Mouse (Mus musculus): ENCODE results near the gene Fbxo28. TPM values are rescaled to one million over a fixed set of nuclear protein-coding genes. Genes with fewer than 3 reads are reported as not detected.

Fbxo28 gene
- 69.6 and 130 TPM in 2 replicates for polyA plus RNA-seq (2012; ENCODE audit: low replicate concordance)

DNA sequence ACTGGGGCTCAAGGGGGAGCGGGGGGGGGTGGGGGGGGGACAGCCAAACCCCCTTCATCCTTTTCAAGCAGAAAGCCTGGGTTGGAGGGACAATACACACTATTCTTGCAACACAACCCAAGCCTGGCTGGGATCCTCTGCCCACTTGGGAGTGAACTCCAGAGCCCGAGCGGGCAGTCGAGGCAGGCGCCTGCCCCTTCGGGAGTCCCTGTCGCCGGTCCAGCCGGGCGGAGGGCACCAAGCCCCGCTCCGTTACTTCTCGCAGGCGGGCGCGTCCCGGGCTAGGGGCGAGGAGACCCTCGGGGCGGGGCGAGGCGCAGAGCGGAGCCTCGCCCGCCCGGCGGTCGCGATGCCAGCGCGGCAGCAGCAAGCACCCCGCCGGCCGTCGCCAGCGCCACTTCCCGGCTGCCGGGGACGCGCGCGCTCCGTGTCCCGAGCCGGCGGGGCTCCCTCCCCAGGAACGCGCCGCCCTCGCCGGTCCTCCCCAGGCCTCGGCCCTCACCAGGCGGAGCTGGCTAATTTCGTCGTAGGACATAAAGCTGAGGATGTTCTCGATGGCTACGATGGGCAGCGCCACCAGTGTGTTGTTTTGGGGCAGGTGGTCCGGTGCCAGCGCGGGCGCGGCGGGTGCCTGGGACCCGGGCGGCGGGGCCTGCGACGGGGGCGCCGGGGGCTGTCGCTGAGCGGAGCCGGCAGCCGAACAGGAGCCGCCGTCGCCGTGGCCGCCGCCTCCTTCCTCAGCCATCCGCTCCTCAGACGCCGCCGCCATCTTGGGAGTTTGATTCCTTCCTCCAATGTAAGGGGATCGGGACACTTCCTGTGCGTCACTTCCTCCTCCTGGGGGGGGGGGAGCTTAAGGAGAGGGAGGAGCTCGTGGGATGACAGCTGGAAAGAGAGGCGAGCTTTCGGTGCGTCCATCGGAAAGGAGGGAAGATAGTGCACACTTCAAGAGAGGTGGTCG, at the start of gene Fbxo28:
Gene Fbxo28, minus strand, starts transcription at position 809 of the 961 bp plus-strand sequence.

DNA sequence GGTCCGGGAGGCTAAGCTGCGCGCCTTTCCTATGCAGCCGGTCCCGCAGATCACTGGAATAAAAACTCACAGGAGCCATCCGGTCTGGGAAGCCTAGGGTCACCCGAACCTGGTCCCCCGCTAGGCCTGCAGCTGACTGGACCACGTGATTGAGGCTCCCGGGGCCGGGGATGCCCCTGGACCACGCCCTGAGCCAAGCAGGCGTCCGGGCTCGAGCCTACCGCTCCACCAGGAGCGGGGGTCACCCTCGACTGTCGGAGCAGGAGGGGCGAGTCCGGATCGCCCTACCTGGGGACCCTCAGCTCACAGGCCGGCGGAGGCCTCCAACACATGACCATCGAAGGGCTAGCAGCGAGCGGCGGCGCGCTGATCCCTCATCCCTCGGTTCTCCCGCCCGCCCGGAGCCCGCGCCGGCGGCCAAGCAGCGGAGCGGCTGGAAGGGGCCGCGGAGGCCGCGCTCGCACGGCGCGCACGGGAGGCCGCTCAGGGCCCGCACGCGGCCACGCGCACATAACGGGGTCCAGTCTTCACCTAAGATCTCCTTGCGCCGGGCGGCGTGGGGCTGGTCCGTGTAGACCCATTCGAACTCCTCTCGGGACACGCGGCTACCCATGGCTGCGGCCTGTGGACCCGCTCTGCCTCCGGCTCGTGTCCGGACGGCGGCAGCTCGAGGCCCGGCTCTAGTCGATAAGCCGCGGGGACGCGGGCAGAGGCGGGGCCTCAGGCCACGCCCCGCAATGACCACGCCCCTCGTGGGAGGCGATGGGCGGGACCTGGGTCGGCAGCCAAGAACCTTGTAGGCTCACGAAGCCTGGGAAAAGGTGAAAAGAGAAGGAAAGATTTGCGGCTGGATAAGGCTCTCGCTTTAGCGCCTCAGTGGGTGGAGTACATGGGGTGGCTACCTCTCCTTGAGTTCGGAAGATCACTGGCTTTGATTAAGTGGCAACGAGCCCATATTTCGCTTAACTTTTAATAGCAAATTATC, 59.0 kb downstream of the Fbxo28 start, which contains the start of gene Degs1:
Gene Degs1, minus strand, starts transcription at position 714 of the 985 bp plus-strand sequence.

Other genes with a start within 250 kb of the Fbxo28 start
- gene Srp9, start 216.9 kb downstream of the Fbxo28 start, polyA plus RNA-seq (2012; ENCODE audit: low replicate concordance), result 30.0 and 39.0 TPM in 2 replicates
- gene Vmn1r1, start 177.1 kb downstream of the Fbxo28 start, polyA plus RNA-seq (2012; ENCODE audit: low replicate concordance), result not detected in 2 replicates
- 6.5 and 14.7 TPM in 2 replicates for gene Degs1, start 58.8 kb downstream of the Fbxo28 start, polyA plus RNA-seq (2012; ENCODE audit: low replicate concordance)
- 2.5 and 29.1 TPM in 2 replicates for gene Trp53bp2, start 67.5 kb upstream of the Fbxo28 start, polyA plus RNA-seq (2012; ENCODE audit: low replicate concordance)
- 3.2 and 4.7 TPM in 2 replicates for gene Capn2, start 176.0 kb upstream of the Fbxo28 start, polyA plus RNA-seq (2012; ENCODE audit: low replicate concordance)
- not detected in 2 replicates for gene Capn8, start 223.4 kb upstream of the Fbxo28 start, polyA plus RNA-seq (2012; ENCODE audit: low replicate concordance)